Mouse (Mus musculus): ENCODE data around the gene Amh. TPM values are rescaled to one million over a fixed set of nuclear protein-coding genes. Genes with fewer than 3 reads are reported as not detected.

Gene Amh
- not detected for polyA plus RNA-seq (2017; shearing (Covaris generic))

GRCm38 (mm10) chr10:80804916-80805315, at the start of gene Amh:
Amh (plus strand) TSS chr10:80805243.

DNA sequence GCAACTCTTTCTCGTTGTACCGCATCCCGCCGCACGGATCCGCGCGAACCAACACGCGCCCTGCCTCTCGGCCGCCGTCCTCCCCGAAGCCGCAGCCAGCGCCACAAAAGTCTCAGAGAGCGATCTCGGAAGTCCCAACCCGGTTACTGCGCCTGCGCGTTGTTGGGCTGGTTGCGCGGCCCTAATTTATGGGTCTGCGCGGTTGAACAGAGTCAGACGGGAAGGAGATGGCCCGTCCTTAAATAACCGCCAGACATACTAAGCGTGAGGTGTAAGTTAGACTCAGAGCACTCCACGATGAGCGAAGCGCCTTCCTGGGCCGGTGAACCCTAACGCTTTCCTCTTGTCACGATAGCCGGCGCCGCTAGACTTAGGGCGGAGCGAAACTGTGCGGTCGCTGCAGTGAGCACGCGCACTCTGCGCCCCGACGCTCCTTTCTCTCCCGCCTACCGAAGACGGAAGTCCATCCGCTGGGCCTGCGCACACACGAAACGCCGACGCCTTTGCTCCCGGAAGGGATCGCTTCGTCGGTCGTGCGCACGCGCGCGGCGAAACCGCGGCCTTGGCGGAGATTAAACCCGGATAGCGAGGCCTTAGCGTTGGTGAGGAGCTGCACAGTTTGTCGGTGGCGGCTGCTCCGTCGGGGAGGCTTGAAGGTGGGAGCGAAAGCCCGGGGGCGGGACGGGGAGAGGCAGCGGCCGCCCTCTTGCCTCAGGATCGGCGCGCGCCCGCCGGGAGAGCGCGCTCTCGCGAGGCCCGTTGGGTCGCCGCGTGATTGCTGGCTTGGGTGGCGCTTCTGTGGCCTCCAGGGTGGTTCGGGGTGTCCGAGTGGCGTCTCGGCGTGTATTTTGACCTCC, 6.7 kb upstream of the Amh start, which contains the start of the genes Sf3a2 and Plekhj1:
Gene Sf3a2 (plus strand): TSS at position 49 of the 857 bp plus-strand sequence.
Gene Plekhj1 (minus strand): TSS at position 477 of the 857 bp plus-strand sequence.

DNA sequence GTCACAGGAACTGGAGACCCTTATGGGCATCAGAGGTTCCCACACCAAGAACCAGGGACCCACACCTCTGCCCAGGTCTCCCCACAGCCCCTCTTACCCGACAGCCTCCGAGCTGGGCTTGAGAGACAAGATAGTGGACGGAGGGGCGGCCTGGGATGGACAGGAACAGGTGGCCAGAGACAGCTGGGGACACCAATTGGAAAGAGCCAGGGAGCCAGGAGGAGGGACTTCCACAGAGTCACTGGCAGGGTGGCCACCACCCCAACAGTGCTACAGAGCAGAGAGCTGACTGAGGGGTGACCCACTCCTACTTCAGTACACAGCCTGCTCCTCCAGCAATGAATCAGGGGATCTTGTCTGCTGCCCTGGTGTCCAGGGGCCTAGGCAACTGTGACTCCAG, 8.3 kb downstream of the Amh start, which contains the start of gene Jsrp1:
Gene Jsrp1 (minus strand): TSS at position 133 of the 400 bp plus-strand sequence.

GRCm38 (mm10) chr10:80826151-80827062, 21.4 kb downstream of the Amh start, which contains the start of gene Oaz1:
Oaz1 (plus strand) TSS chr10:80826656.

GRCm38 (mm10) chr10:80843931-80844547, 39.0 kb downstream of the Amh start, which contains the start of gene Lingo3:
Lingo3 (minus strand) TSS chr10:80844039.

DNA sequence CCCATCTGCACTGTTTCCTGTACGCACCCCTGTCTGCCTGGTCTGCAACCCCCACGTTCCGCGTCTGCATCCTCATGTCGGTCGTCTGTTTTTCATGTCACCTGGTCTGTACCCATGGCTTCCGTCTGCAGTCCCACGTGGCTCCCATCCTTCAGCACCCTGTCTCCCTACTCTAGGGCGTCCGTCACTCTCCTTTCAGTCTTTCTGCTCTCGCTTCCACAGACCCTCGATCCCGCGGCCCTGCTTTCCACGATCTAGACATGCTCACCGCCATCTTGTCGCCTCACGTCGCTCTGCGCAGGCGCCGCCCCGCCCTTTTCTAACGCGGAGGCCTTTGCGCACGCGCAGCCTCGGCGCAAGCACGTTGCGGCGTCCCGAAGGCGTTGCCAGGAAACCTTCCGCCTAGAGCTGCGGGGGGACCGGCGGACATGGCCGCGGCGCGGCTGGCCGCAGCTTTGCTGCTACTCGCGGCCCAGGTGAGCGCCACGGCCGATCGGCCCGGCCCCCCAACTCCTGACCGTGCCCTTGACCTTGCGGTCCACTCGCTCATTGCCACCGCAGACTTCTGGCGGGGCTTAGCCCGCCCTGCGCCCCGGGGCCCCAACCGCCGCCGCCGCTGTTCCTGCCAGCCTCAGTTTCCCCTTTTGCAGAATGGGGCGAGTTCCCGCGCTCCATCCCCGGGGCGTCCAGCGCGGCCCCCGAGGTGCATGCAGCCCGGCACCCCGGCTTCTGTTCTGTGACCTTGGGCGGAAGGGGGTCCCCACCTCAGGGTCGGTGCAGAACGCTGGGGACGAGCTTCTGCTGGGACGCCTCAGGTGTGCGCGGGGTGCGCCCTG, 50.1 kb downstream of the Amh start, which contains the start of the genes Lsm7 and Sppl2b:
Gene Lsm7 (minus strand): TSS at position 297 of the 836 bp plus-strand sequence.
Gene Sppl2b (plus strand): TSS at position 363 of the 836 bp plus-strand sequence.

Other genes starting within 250 kb of the Amh start
- 83.0 TPM for gene Rexo1, start 243.7 kb upstream of the Amh start, polyA plus RNA-seq (2017; shearing (Covaris generic))
- gene Klf16, start 227.9 kb upstream of the Amh start, polyA plus RNA-seq (2017; shearing (Covaris generic)): 17.2 TPM
- gene Abhd17a, start 214.9 kb upstream of the Amh start, polyA plus RNA-seq (2017; shearing (Covaris generic)): 93.3 TPM
- gene Scamp4, start 202.4 kb upstream of the Amh start, polyA plus RNA-seq (2017; shearing (Covaris generic)): 102 TPM
- gene Adat3, start 202.4 kb upstream of the Amh start, polyA plus RNA-seq (2017; shearing (Covaris generic)): 6.9 TPM
- 8.5 TPM for gene Gm49322, start 199.2 kb upstream of the Amh start, polyA plus RNA-seq (2017; shearing (Covaris generic))
- gene Csnk1g2, start 182.4 kb upstream of the Amh start, polyA plus RNA-seq (2017; shearing (Covaris generic)): 353 TPM
- gene Btbd2, start 148.2 kb upstream of the Amh start, polyA plus RNA-seq (2017; shearing (Covaris generic)): 22.0 TPM
- 190 TPM for gene Mknk2, start 127.1 kb upstream of the Amh start, polyA plus RNA-seq (2017; shearing (Covaris generic))
- 103 TPM for gene Mob3a, start 103.3 kb upstream of the Amh start, polyA plus RNA-seq (2017; shearing (Covaris generic))
- 67.9 TPM for gene Izumo4, start 103.1 kb upstream of the Amh start, polyA plus RNA-seq (2017; shearing (Covaris generic))
- 79.7 TPM for gene Ap3d1, start 63.0 kb upstream of the Amh start, polyA plus RNA-seq (2017; shearing (Covaris generic))
- 39.6 TPM for gene Dot1l, start 50.0 kb upstream of the Amh start, polyA plus RNA-seq (2017; shearing (Covaris generic))
- 65.0 TPM for gene Sf3a2, start 7.0 kb upstream of the Amh start, polyA plus RNA-seq (2017; shearing (Covaris generic))
- 196 TPM for gene Plekhj1, start 6.6 kb upstream of the Amh start, polyA plus RNA-seq (2017; shearing (Covaris generic))
- not detected for gene Jsrp1, start 8.3 kb downstream of the Amh start, polyA plus RNA-seq (2017; shearing (Covaris generic))
- gene Oaz1, start 21.4 kb downstream of the Amh start, polyA plus RNA-seq (2017; shearing (Covaris generic)): 2,215 TPM
- gene Lingo3, start 38.8 kb downstream of the Amh start, polyA plus RNA-seq (2017; shearing (Covaris generic)): not detected
- gene Lsm7, start 50.0 kb downstream of the Amh start, polyA plus RNA-seq (2017; shearing (Covaris generic)): 91.1 TPM
- gene Sppl2b, start 50.0 kb downstream of the Amh start, polyA plus RNA-seq (2017; shearing (Covaris generic)): 19.0 TPM
- not detected for gene Tmprss9, start 66.6 kb downstream of the Amh start, polyA plus RNA-seq (2017; shearing (Covaris generic))
- gene Timm13, start 95.7 kb downstream of the Amh start, polyA plus RNA-seq (2017; shearing (Covaris generic)): 150 TPM
- 14.8 TPM for gene Lmnb2, start 113.0 kb downstream of the Amh start, polyA plus RNA-seq (2017; shearing (Covaris generic))
- 43.3 TPM for gene Gadd45b, start 124.8 kb downstream of the Amh start, polyA plus RNA-seq (2017; shearing (Covaris generic))
- not detected for gene Gng7, start 209.7 kb downstream of the Amh start, polyA plus RNA-seq (2017; shearing (Covaris generic))
- gene Diras1, start 220.4 kb downstream of the Amh start, polyA plus RNA-seq (2017; shearing (Covaris generic)): not detected
- gene Slc39a3, start 232.2 kb downstream of the Amh start, polyA plus RNA-seq (2017; shearing (Covaris generic)): 14.7 TPM